Mouse (Mus musculus) myocyte (in vitro differentiated cells): ENCODE data around the gene Zfp324. TPM values are rescaled to one million over a fixed set of nuclear protein-coding genes. Genes with fewer than 3 reads are reported as not detected.

Experiments used
- H3K27me3 ChIP-seq: one replicate; pipeline ENCODE4 v1.6.1; 2011; ENCODE audit not compliant: control insufficient read depth, insufficient read depth, insufficient read length
- H3K36me3 ChIP-seq: one replicate; pipeline ENCODE4 v1.6.1; 2011; ENCODE audit not compliant: control insufficient read depth, insufficient read depth
- H3K4me2 ChIP-seq: one replicate; pipeline ENCODE4 v1.6.1; 2011; ENCODE audit warnings: low read depth, control low read depth
- H3K4me3 ChIP-seq: one replicate; pipeline ENCODE4 v1.5.1; 2011; ENCODE audit warnings: mild to moderate bottlenecking, control low read depth, moderate library complexity
- H3K79me2 ChIP-seq: one replicate; pipeline ENCODE4 v1.6.1; 2011; ENCODE audit not compliant: control insufficient read depth, insufficient read depth
- H3ac ChIP-seq: one replicate; pipeline ENCODE4 v1.6.1; 2011; ENCODE audit not compliant: control insufficient read depth, insufficient read length
- CEBPB ChIP-seq: IDR thresholded peaks from 2 replicates; pipeline ENCODE4 v1.6.1; 2011; ENCODE audit warnings: mild to moderate bottlenecking, moderate library complexity; ENCODE audit not compliant: poor library complexity, insufficient read depth, severe bottlenecking
- E2F4 ChIP-seq: IDR thresholded peaks from one replicate; pipeline ENCODE4 v1.6.1; 2011; ENCODE audit warnings: mild to moderate bottlenecking, control low read depth, moderate library complexity; ENCODE audit not compliant: insufficient read depth
- MAX ChIP-seq: IDR thresholded peaks from one replicate; pipeline ENCODE4 v1.6.1; 2011; ENCODE audit warnings: low read depth, mild to moderate bottlenecking, control low read depth
- MYOD1 ChIP-seq, 3 experiments: IDR thresholded peaks; one replicate each; pipeline ENCODE4 v1.6.1; 2011; ENCODE audit warnings: control low read depth in 2 of 3, low read depth in 2 of 3, mild to moderate bottlenecking in 2 of 3, moderate library complexity in 1 of 3; ENCODE audit not compliant: insufficient read length in 2 of 3, control insufficient read depth in 1 of 3
- MYOG ChIP-seq, 3 experiments: IDR thresholded peaks; one replicate each; pipeline ENCODE4 v1.6.1; 2011; ENCODE audit warnings: control low read depth in 2 of 3, low read depth in 2 of 3, mild to moderate bottlenecking in 2 of 3; ENCODE audit not compliant: insufficient read length in 2 of 3, control insufficient read depth in 1 of 3, insufficient read depth in 1 of 3
- POLR2A ChIP-seq: IDR thresholded peaks from one replicate; pipeline ENCODE4 v1.6.1; 2011; ENCODE audit warnings: low read depth, mild to moderate bottlenecking, control low read depth, moderate library complexity; ENCODE audit not compliant: insufficient read length
- POLR2AphosphoS2 ChIP-seq: IDR thresholded peaks from one replicate; pipeline ENCODE4 v1.6.1; 2011; ENCODE audit warnings: low read depth, control low read depth; ENCODE audit not compliant: insufficient read length
- REST ChIP-seq: IDR thresholded peaks from one replicate; pipeline ENCODE4 v1.6.1; 2011; ENCODE audit warnings: mild to moderate bottlenecking, control low read depth, moderate library complexity; ENCODE audit not compliant: insufficient read depth, insufficient read length
- SRF ChIP-seq: IDR thresholded peaks from one replicate; pipeline ENCODE4 v1.6.1; 2011; ENCODE audit warnings: low read depth; ENCODE audit not compliant: control insufficient read depth, insufficient read length
- TCF12 ChIP-seq: IDR thresholded peaks from one replicate; pipeline ENCODE4 v1.6.1; 2011; ENCODE audit warnings: mild to moderate bottlenecking, control low read depth; ENCODE audit not compliant: poor library complexity, insufficient read depth, severe bottlenecking
- TCF3 ChIP-seq: IDR thresholded peaks from one replicate; pipeline ENCODE4 v1.6.1; 2011; ENCODE audit warnings: low read depth, control low read depth; ENCODE audit not compliant: insufficient read length
- USF1 ChIP-seq: IDR thresholded peaks from one replicate; pipeline ENCODE4 v1.6.1; 2011; ENCODE audit warnings: low read depth, mild to moderate bottlenecking, control low read depth, moderate library complexity
- polyA plus RNA-seq: library from polyadenylated mRNA; unstranded; fragments of >200 nt; fragmentation: generic; extraction: Trizol; gene quantifications from one replicate; pipeline ENCODE4 v1.2.1, GENCODE M21; 2012; ENCODE audit warnings: missing spikeins

The Zfp324 gene
- polyA plus RNA-seq, 1 experiment, result 1.9 TPM

DNA sequence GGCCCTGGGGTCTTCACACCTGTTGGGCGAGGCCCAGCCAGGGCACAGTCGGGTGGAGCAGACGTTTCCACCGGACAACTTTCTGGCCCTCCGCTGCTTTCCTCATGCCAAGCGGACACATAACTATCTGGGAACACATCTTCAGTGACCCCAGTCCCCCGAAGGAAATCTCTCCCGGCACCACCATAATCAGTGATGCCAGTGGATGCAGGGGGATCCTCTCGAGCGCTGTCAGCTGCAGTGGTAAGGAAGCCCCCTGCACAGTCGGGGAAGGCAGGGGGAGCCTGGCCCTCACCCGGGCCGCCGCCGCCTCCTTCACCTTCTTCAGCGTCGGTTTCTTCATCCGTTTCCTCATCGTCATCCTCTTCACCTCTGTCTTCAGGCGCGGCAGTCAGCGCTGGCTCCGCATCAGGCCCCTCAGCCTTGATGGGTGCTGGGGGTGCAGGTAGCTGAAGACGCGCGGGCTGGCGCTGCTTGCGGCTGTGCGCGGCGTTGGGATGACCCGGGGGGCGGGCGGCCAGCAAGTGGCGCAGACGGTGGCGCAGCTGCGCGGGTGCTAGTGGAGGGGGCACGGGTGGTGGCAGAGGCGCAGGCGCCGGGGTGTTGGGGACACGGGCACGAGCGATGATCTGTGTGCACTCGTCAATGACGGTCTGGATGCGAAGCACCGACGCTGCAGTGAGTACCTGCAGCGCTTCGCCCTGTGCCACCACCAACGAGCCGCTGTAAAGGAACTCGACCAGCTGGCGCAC, 41.9 kb downstream of the Zfp324 start:
- Histone ChIP-seq H3K36me3 (no peaks in the 10 kb centered on the region), H3K79me2 (peaks cover 14% of the 10 kb centered on the region), H3K27me3 (no peaks in the 10 kb centered on the region), H3ac (no peak overlapping the region), H3K4me3 (no peak overlapping the region), H3K4me2 (no peak overlapping the region)
- TF ChIP-seq E2F4, result no peak
- TF ChIP-seq REST, result no peak
- no peak for TF ChIP-seq MYOG (IDR thresholded peaks at IDR 0.05; ENCODE audit: control insufficient read depth in 1 of 3, insufficient read depth in 1 of 3, insufficient read length in 2 of 3, low read depth in 2 of 3)
- TF ChIP-seq POLR2AphosphoS2, result no peak
- TF ChIP-seq USF1, result no peak
- no peak for TF ChIP-seq MAX
- TF ChIP-seq POLR2A, result no peak
- no peak for TF ChIP-seq TCF12
- TF ChIP-seq CEBPB, result no peak
- no peak for TF ChIP-seq SRF
- TF ChIP-seq TCF3, result no peak
- TF ChIP-seq MYOD1 (IDR thresholded peaks at IDR 0.05; ENCODE audit: control insufficient read depth in 1 of 3, insufficient read length in 2 of 3, low read depth in 2 of 3), result no peak

DNA sequence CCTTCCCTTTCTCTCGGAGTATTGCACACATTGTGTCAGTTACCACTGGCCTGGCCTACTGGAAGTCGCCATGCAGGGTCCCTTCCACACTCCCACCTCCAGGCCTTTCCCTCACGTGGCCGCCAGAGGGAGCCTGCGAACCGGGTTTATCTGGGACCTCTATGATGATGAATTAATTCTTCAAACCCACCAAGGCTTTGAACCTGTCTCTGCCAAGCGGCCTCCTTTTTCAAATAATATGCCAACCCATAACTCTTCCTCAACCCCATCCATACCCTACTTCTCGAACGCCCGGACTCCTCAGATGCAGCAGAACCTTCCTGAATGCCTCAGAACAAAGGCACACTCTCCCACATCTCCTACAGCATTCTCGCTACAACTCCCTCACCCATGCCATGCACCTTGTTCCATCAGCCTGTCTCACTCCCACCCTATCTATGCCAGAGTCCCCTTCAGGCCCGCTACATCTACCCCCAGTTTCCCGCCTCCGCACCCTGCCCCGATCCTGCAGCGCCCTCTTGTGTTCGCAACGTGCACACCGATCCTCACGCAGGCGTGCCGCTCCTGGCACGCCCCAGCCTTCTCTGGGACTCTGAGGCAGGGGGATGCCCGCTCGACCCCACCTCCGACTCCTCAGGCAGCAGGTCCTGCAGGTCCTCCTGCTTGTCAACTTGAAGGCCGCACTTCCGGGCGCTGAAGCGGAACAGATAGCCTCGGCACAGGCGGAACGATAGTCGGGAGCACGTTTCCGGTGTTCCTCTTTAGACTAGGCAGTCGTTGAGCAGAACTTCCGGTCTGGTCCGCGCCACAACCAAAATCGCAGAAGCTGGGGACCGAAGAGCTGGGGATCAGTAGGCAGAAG, 43.7 kb downstream of the Zfp324 start:
- Histone ChIP-seq H3K4me2 (peak overlapping the region; percentile 85), H3ac (peak overlapping the region; percentile 48)
- no peak for TF ChIP-seq REST
- TF ChIP-seq USF1, result peak; percentile 9
- TF ChIP-seq POLR2AphosphoS2, result peak; percentile 34
- TF ChIP-seq MYOG (IDR thresholded peaks at IDR 0.05; ENCODE audit: control insufficient read depth in 1 of 3, insufficient read depth in 1 of 3, insufficient read length in 2 of 3, low read depth in 2 of 3), result no peak
- peak; percentile 58 for TF ChIP-seq E2F4

DNA sequence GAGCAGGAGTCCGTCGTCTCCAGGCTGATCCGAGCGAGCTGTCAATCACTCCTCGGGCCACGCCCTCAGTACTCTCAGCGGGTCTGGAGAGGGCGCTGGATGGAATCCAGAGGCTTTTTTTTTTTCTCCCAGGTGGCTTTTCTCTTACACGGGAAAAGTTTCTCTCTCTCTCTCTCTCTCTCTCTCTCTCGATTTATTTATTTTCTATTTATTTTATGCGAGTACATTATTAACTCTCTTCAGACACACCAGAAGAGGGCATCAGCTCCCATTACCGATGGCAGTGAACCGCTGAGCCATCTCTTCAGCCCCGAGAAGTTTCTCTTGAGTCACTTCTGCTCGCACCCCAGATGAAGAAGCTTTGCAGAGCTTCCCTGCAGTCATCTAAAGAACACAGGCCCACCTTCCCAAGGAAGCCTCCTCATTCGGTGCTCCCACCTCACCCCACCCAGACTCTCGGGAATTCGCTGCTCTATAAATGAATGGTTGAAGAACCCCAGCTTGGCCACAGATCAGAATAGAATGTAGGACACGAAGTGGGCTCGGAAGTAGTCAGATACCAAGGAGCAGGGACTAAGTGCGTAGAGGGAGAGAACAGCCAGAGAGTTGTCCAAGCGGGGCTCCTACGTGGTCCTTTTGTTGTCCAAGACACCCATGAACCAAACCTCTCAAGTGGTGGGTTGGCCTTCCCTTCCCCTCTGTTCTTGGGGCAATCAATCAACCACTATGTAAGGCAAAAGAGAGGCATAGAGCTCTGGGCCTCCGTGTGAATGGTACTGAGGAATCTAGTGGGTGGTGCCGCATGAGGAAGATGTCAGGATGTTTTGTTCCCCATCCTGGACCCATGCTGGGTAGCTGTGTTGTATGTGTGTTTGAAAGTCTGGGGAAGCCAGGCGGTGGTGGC, 44.6 kb downstream of the Zfp324 start, which contains the start of gene Zbtb45:
Zbtb45 (minus strand) TSS at position 30 of the 904 bp plus-strand sequence.
- TF ChIP-seq CEBPB, result no peak
- no peak for TF ChIP-seq E2F4
- TF ChIP-seq SRF, result no peak
- TF ChIP-seq TCF3, result no peak
- TF ChIP-seq USF1, result no peak
- TF ChIP-seq MYOG (IDR thresholded peaks at IDR 0.05; ENCODE audit: control insufficient read depth in 1 of 3, insufficient read depth in 1 of 3, insufficient read length in 2 of 3, low read depth in 2 of 3), result no peak
- TF ChIP-seq REST, result peak; percentile 1
- no peak for TF ChIP-seq MYOD1 (IDR thresholded peaks at IDR 0.05; ENCODE audit: control insufficient read depth in 1 of 3, insufficient read length in 2 of 3, low read depth in 2 of 3)
- TF ChIP-seq POLR2A, result peak; percentile 56
- TF ChIP-seq MAX, result no peak
- TF ChIP-seq TCF12, result no peak
- no peak for TF ChIP-seq POLR2AphosphoS2
- Histone ChIP-seq H3K4me2 (peak within 1 kb of the TSS; percentile 85), H3K4me3 (peak within 1 kb of the TSS; percentile 91), H3K36me3 (no peaks in the 10 kb centered on the region), H3K79me2 (peaks cover 14% of the 10 kb centered on the region), H3K27me3 (no peaks in the 10 kb centered on the region), H3ac (peak within 1 kb of the TSS; percentile 48)

More for the DNA sequence above, 43.7 kb downstream of the Zfp324 start:
- H3K79me2 ChIP-seq, result peaks cover 14% of the 10 kb centered on the region
- H3K36me3 ChIP-seq, result no peaks in the 10 kb centered on the region
- H3K27me3 ChIP-seq, result no peaks in the 10 kb centered on the region
- H3K4me3 ChIP-seq, result peak overlapping the region; percentile 91

DNA sequence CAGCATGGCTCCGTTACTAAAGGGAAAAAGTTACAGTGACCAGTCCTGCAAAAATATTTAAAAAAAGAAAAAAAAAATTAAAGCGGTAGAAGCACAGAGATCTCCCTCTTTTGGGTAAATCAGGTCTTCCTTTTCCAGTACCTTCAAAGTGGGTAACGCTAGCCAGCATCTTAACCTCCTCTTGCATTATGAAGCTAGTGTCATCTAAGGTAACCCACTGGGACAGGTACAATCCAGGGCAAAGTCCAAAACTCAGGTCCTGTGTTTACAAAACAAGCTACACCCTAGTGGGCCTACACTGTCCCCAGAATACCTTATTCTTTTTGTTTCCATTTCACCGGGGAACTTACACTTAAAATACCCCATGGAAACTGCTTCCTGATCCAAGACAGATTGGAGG, 48.0 kb downstream of the Zfp324 start:
- Histone ChIP-seq H3K4me3 (no peak overlapping the region), H3K79me2 (peaks cover 7% of the 10 kb centered on the region)

More for the DNA sequence above, 48.0 kb downstream of the Zfp324 start:
- Histone ChIP-seq H3K36me3 (no peaks in the 10 kb centered on the region), H3K4me2 (no peak overlapping the region), H3K27me3 (no peaks in the 10 kb centered on the region), H3ac (no peak overlapping the region)
- TF ChIP-seq POLR2AphosphoS2, result no peak
- no peak for TF ChIP-seq MAX
- TF ChIP-seq MYOD1 (IDR thresholded peaks at IDR 0.05; ENCODE audit: control insufficient read depth in 1 of 3, insufficient read length in 2 of 3, low read depth in 2 of 3), result no peak
- TF ChIP-seq CEBPB, result no peak
- TF ChIP-seq USF1, result no peak
- no peak for TF ChIP-seq TCF3
